Mouse (Mus musculus): ENCODE measurements around the gene Pde5a.

DNA sequence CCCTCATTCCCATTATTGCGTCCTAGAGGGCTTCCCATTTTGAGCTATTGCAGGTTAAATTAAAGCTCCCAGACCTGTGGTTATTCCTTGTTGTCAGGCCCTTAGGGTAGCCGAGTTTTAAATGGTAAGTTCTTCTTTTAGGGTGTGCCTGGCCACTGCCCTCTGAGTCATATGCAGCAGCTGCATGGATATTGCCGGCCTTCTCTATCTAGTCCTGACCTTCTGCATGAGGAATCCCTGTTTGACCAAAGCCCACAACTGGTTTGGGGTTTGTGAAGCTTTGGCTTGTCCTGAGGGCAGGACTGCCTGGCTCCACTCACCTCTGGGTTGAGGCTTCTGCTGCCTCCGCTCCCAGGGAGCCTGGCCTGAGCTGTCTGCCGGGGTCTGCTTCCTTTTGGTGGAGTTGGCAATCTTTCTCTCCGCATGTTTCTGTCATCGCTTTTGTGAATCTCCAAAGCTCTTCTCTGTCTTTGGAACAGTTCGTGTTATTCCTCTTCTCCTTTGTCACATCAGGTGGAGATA lies 34.6 kb downstream of the Pde5a start:
- TF ChIP-seq CTCF (IDR thresholded peaks at IDR 0.05; ENCODE audit: control insufficient read depth, insufficient read depth, insufficient read length) (no peak), MYOD1 (IDR thresholded peaks at IDR 0.05; ENCODE audit: control insufficient read depth, insufficient read length, low read depth) (peak; percentile 91), CEBPB (IDR thresholded peaks at IDR 0.05; ENCODE audit: low read depth) (no peak), USF1 (IDR thresholded peaks at IDR 0.05; ENCODE audit: low read depth) (no peak)

All from C2C12 (cell line).